Mouse (Mus musculus) left cerebral cortex, postnatal 14 days (tissue): ENCODE results near the gene Acsl1. TPM values are rescaled to one million over a fixed set of nuclear protein-coding genes. Genes with fewer than 3 reads are reported as not detected.

ENCODE experiments used
- DNase-seq, 2 experiments: peaks; one replicate each; pipeline ENCODE4 v3.0.0; 2021 to 2022; ENCODE audit warnings: low spot score in 2 of 2, mixed read lengths in 1 of 2
- intact Hi-C: fragments of 180-260 bp; cut with DNase I; formaldehyde crosslinking; loops from one replicate; pipeline ENCODE4 v1.15.1; 2025
- long read RNA-seq, 2 experiments: library from polyadenylated mRNA; stranded (forward); transcript quantifications; one replicate each; pipeline ENCODE4 v2.0.0; 2021
- total RNA-seq, 2 experiments: library from RNA; stranded (reverse); gene quantifications; 2 replicates each; pipeline ENCODE4 v1.2.3; 2021

The Acsl1 gene
- total RNA-seq, result 10 to 100 TPM; 45.0 to 47.3 TPM
- long read RNA-seq, experiment 1, transcript Acsl1-210 (1 exons, 1,253 nt), result minor isoform, 5 of 26 reads
- long read RNA-seq, experiment 1, transcript Acsl1-201 (21 exons, 3,897 nt), result major isoform, 17 of 26 reads
- long read RNA-seq, experiment 1, partial matches to known transcripts, result 2 of 26 reads
- long read RNA-seq, experiment 1, other reads (novel, unspliced or antisense), result 2 of 26 reads
- long read RNA-seq, experiment 2, transcript Acsl1-201 (21 exons, 3,897 nt), result major isoform, 16 of 25 reads
- long read RNA-seq, experiment 2, partial matches to known transcripts, result 0 of 25 reads
- long read RNA-seq, experiment 2, other reads (novel, unspliced or antisense), result 7 of 25 reads

GRCm38 (mm10) chr8:46470792-46471781, at the start of gene Acsl1:
Gene Acsl1 (plus strand): TSS chr8:46471037.
- intact Hi-C loops, result no loop called here
- peak; percentile 88 to 95 for DNase-seq

GRCm38 (mm10) chr8:46421515-46421914, 49.3 kb upstream of the Acsl1 start:
- intact Hi-C loops, result no loop called here
- DNase-seq, result peak in 1 of 2 experiments; percentile 7

GRCm38 (mm10) chr8:46427940-46428339, 42.9 kb upstream of the Acsl1 start:
- no peak for DNase-seq
- intact Hi-C loops, result no loop called here

- intact Hi-C loops, result no loop called here
- DNase-seq, result peak; percentile 59
Measured at GRCm38 (mm10) chr8:46429871-46430270, 41.0 kb upstream of the Acsl1 start.

- intact Hi-C loops, result no loop called here
- DNase-seq, result no peak
Measured at GRCm38 (mm10) chr8:46431921-46432320, 38.9 kb upstream of the Acsl1 start.

- no peak for DNase-seq
- intact Hi-C loops, result no loop called here
Measured at GRCm38 (mm10) chr8:46432581-46432980, 38.3 kb upstream of the Acsl1 start.

GRCm38 (mm10) chr8:46433656-46434055, 37.2 kb upstream of the Acsl1 start:
- intact Hi-C loops, result no loop called here
- DNase-seq, result no peak

- intact Hi-C loops, result no loop called here
- no peak for DNase-seq
Measured at GRCm38 (mm10) chr8:46438491-46438890, 32.3 kb upstream of the Acsl1 start.

- DNase-seq, result no peak
- intact Hi-C loops, result no loop called here
Measured at GRCm38 (mm10) chr8:46445964-46446915, 24.6 kb upstream of the Acsl1 start.

- no peak for DNase-seq
- intact Hi-C loops, result no loop called here
Measured at GRCm38 (mm10) chr8:46447334-46447733, 23.5 kb upstream of the Acsl1 start.

GRCm38 (mm10) chr8:46448606-46449005, 22.2 kb upstream of the Acsl1 start:
- no peak for DNase-seq
- intact Hi-C loops, result no loop called here

- intact Hi-C loops, result no loop called here
- DNase-seq, result no peak
Measured at GRCm38 (mm10) chr8:46449063-46449462, 21.8 kb upstream of the Acsl1 start.

- no peak for DNase-seq
- intact Hi-C loops, result no loop called here
Measured at GRCm38 (mm10) chr8:46449723-46450251, 21.1 kb upstream of the Acsl1 start.

- intact Hi-C loops, result no loop called here
- DNase-seq, result no peak
Measured at GRCm38 (mm10) chr8:46458215-46458811, 12.5 kb upstream of the Acsl1 start.

GRCm38 (mm10) chr8:46468400-46468799, 2.4 kb upstream of the Acsl1 start:
- no peak for DNase-seq
- intact Hi-C loops, result no loop called here

- intact Hi-C loops, result no loop called here
- no peak for DNase-seq
Measured at GRCm38 (mm10) chr8:46469071-46469769, 1.6 kb upstream of the Acsl1 start.

- intact Hi-C loops, result no loop called here
- peak in 1 of 2 experiments; percentile 94 for DNase-seq
Measured at GRCm38 (mm10) chr8:46470091-46470791, 596 bp upstream of the Acsl1 start.
